Mouse (Mus musculus) B cell, adult (primary cell): ENCODE measurements around the gene Luzp1. TPM values are rescaled to one million over a fixed set of nuclear protein-coding genes. Genes with fewer than 3 reads are reported as not detected.

Experiments
- total RNA-seq: library from RNA; stranded (reverse); gene quantifications from 4 replicates; pipeline ENCODE4 v1.2.4, GENCODE M21; 2023; ENCODE audit not compliant: inconsistent age

Luzp1 gene
- 0.90 to 3.4 TPM (median 1.6 TPM) in 4 replicates for total RNA-seq

GRCm38 (mm10) chr4:136469371-136469903 is at the start of gene Luzp1:
Gene Luzp1 (plus strand): TSS chr4:136469761.

GRCm38 (mm10) chr4:136423224-136423623 is 46.3 kb upstream of the Luzp1 start, which contains the start of gene Htr1d:
Gene Htr1d (plus strand): TSS chr4:136423524.

GRCm38 (mm10) chr4:136462086-136462838 is 7.3 kb upstream of the Luzp1 start, which contains the start of gene 6030445D17Rik:
Gene 6030445D17Rik (plus strand): TSS chr4:136462250.

GRCm38 (mm10) chr4:136602568-136602967 is 133.0 kb downstream of the Luzp1 start, which contains the start of gene Kdm1a:
Gene Kdm1a (minus strand): TSS chr4:136602723.

Other genes with a start within 250 kb of the Luzp1 start
- 3.5 to 7.2 TPM (median 5.3 TPM) in 4 replicates for gene Tcea3, start 222.0 kb upstream of the Luzp1 start, total RNA-seq
- 10.0 to 10.4 TPM (median 10.3 TPM) in 4 replicates for gene Zfp46, start 185.1 kb upstream of the Luzp1 start, total RNA-seq
- gene Hnrnpr, start 158.8 kb upstream of the Luzp1 start, total RNA-seq: 118 to 126 TPM (median 122 TPM) in 4 replicates
- not detected in 4 replicates for gene Htr1d, start 46.2 kb upstream of the Luzp1 start, total RNA-seq
- gene 6030445D17Rik, start 7.5 kb upstream of the Luzp1 start, total RNA-seq: not detected in 4 replicates
- gene Kdm1a, start 133.0 kb downstream of the Luzp1 start, total RNA-seq: 54.0 to 63.3 TPM (median 60.4 TPM) in 4 replicates
- gene Tex46, start 140.7 kb downstream of the Luzp1 start, total RNA-seq: not detected in 4 replicates
- 0.22 TPM in 1 of 4 replicates, not detected in the others for gene Lactbl1, start 152.9 kb downstream of the Luzp1 start, total RNA-seq